Comparison of ENCODE assay signal across 7 mouse cellular contexts in genomic region chr8:124792186-124792585, GRCm38 (mm10). TPM values are rescaled to one million over a fixed set of nuclear protein-coding genes. Genes with fewer than 3 reads are reported as not detected.
DNase-seq lines count a peak whose midpoint lies in the region; ATAC-seq and TF ChIP-seq lines count a peak whose summit lies in the region.

No protein-coding gene starts in this region.

- no peak for TF ChIP-seq CTCF in lung, embryonic 14.5 days (IDR thresholded peaks at IDR 0.05; ENCODE audit: low read depth)

- H3K27ac ChIP-seq in lung, embryonic 14.5 days (ENCODE audit: low read depth) = no peak overlapping the region
- peak overlapping the region; percentile 97 for H3K27ac ChIP-seq in forebrain, embryonic 15.5 days (replicated peaks)
- peak overlapping the region; percentile 89 for H3K27ac ChIP-seq in neural tube, embryonic 11.5 days (ENCODE audit: low read depth, low read length)

- H3K9ac ChIP-seq in lung, embryonic 14.5 days = no peak overlapping the region
- peak overlapping the region; percentile 67 for H3K9ac ChIP-seq in forebrain, embryonic 15.5 days (replicated peaks)
- peak overlapping the region; percentile 63 for H3K9ac ChIP-seq in neural tube, embryonic 11.5 days (ENCODE audit: low read length)

- H3K4me3 ChIP-seq in lung, embryonic 14.5 days (ENCODE audit: low read depth, low read length) = peak overlapping the region; percentile 55
- peak overlapping the region; percentile 73 for H3K4me3 ChIP-seq in forebrain, embryonic 15.5 days
- H3K4me3 ChIP-seq in neural tube, embryonic 11.5 days (ENCODE audit: low read depth, low read length) = peak overlapping the region; percentile 65

- no peak for ATAC-seq in lung, embryonic 14.5 days (ENCODE audit: insufficient read depth)
- peak; percentile 59 for ATAC-seq in forebrain, embryonic 15.5 days (replicated peaks)
- ATAC-seq in neural tube, embryonic 11.5 days (ENCODE audit: insufficient read depth, low FRiP score, low TSS enrichment) = peak; percentile 26; the same call in 1 of the 2 replicates

- H3K27me3 ChIP-seq in lung, embryonic 14.5 days (ENCODE audit: insufficient read depth, low read length) = peaks cover 55% of the 10 kb centered on the region
- H3K27me3 ChIP-seq in forebrain, embryonic 15.5 days = peaks cover 20% of the 10 kb centered on the region
- H3K27me3 ChIP-seq in neural tube, embryonic 11.5 days (ENCODE audit: control insufficient read depth, insufficient read depth, low read length) = peaks cover 28% of the 10 kb centered on the region

- H3K9me3 ChIP-seq in lung, embryonic 14.5 days (ENCODE audit: low read depth, low read length) = no peaks in the 10 kb centered on the region
- no peaks in the 10 kb centered on the region for H3K9me3 ChIP-seq in forebrain, embryonic 15.5 days
- H3K9me3 ChIP-seq in neural tube, embryonic 11.5 days (ENCODE audit: control insufficient read depth, low read length) = no peaks in the 10 kb centered on the region

- no peaks in the 10 kb centered on the region for H3K36me3 ChIP-seq in lung, embryonic 14.5 days (ENCODE audit: insufficient read depth)
- no peaks in the 10 kb centered on the region for H3K36me3 ChIP-seq in forebrain, embryonic 15.5 days
- no peaks in the 10 kb centered on the region for H3K36me3 ChIP-seq in neural tube, embryonic 11.5 days (ENCODE audit: control insufficient read depth, insufficient read depth, low read length)

- DNase-seq in lung, embryonic 14.5 days = peak; percentile 25
- no peak for DNase-seq in lung, adult 18-20 months
- peak; percentile 69 to 75 for DNase-seq in cerebellum, adult 18-20 months
- peak; percentile 13 to 48 for DNase-seq in left cerebral cortex, adult 8-10 months (ENCODE audit: low spot score in 2 of 2)
- peak; percentile 60 for DNase-seq in neural tube, embryonic 11.5 days (ENCODE audit: low spot score)
- DNase-seq in urinary bladder, adult 18-20 months (ENCODE audit: low spot score in 2 of 2) = no peak

- under 1% methylated on average over 32 of the region's 32 CpGs for WGBS in lung, embryonic 14.5 days
- under 1% methylated on average over 32 of the region's 32 CpGs for whole genome bisulfite sequencing in forebrain, embryonic 15.5 days
- 2% methylated on average over 32 of the region's 32 CpGs for WGBS in neural tube, embryonic 11.5 days

- H3K4me1 ChIP-seq in lung, embryonic 14.5 days (ENCODE audit: insufficient read depth) = peaks cover 8% of the 10 kb centered on the region; the same call in 1 of the 2 replicates
- peaks cover 48% of the 10 kb centered on the region for H3K4me1 ChIP-seq in forebrain, embryonic 15.5 days
- H3K4me1 ChIP-seq in neural tube, embryonic 11.5 days (ENCODE audit: control insufficient read depth, insufficient read depth, low read length) = peaks cover 15% of the 10 kb centered on the region

- H3K4me2 ChIP-seq in lung, embryonic 14.5 days = peak overlapping the region; percentile 100
- peak overlapping the region; percentile 65 for H3K4me2 ChIP-seq in forebrain, embryonic 15.5 days (replicated peaks)
- H3K4me2 ChIP-seq in neural tube, embryonic 11.5 days (ENCODE audit: low read depth) = peak overlapping the region; percentile 94

RNA-seq across cellular contexts. Expression of gene Trim67, which starts 0.7 kb away (rescaled TPM):
- 0.70 and 1.0 TPM in 2 replicates for polyA plus RNA-seq in lung, embryonic 14.5 days (2014; fragmentation: Nextera tagmentation; extraction: Ambion mirVana)
- 23.9 and 26.0 TPM in 2 replicates for polyA plus RNA-seq in forebrain, embryonic 15.5 days (2015; fragmentation: Nextera tagmentation; extraction: Ambion mirVana)
- total RNA-seq in left cerebral cortex, adult 8-10 months (2022) = 1 to 10 TPM; 2.2 to 2.3 (median 2.2) TPM
- polyA plus RNA-seq in neural tube, embryonic 11.5 days (2014; fragmentation: Nextera tagmentation; extraction: Ambion mirVana) = 7.1 and 7.5 TPM in 2 replicates

RNA-seq across cellular contexts. Expression of gene Fam89a, which starts 40.6 kb away (rescaled TPM):
- 16.8 and 20.5 TPM in 2 replicates for polyA plus RNA-seq in lung, embryonic 14.5 days (2014; fragmentation: Nextera tagmentation; extraction: Ambion mirVana)
- polyA plus RNA-seq in forebrain, embryonic 15.5 days (2015; fragmentation: Nextera tagmentation; extraction: Ambion mirVana) = 0.18 and 0.46 TPM in 2 replicates
- total RNA-seq in left cerebral cortex, adult 8-10 months (2022) = 1 to 10 TPM in 2 of 4 experiments, under 1 TPM in 2; 0.28 to 1.6 (median 0.83) TPM
- 4.1 and 5.5 TPM in 2 replicates for polyA plus RNA-seq in neural tube, embryonic 11.5 days (2014; fragmentation: Nextera tagmentation; extraction: Ambion mirVana)

Comparison
In these comparisons a context has a peak if more than half of its experiments do, and no peak if none do; other contexts are left out.
1. DNase-seq: peak in lung, embryonic 14.5 days (single experiment), cerebellum, adult 18-20 months (2 of 2), left cerebral cortex, adult 8-10 months (2 of 2) and neural tube, embryonic 11.5 days (single experiment); none in lung, adult 18-20 months (0 of 2) and urinary bladder, adult 18-20 months (0 of 2).
2. Peak in every context shown above with its lines, with median percentiles within 50 percentile points of each other: H3K4me2 ChIP-seq and H3K4me3 ChIP-seq.